Mouse (Mus musculus) thymus, postnatal 14 days (tissue): ENCODE results near the gene Ak9.

Source experiments
- DNase-seq: peaks from one replicate; pipeline ENCODE4 v3.0.0; 2021

The Ak9 gene

GRCm38 (mm10) chr10:41451656-41452055, 147.9 kb downstream of the Ak9 start:
- no peak for DNase-seq

- no peak for DNase-seq
These were observed 149.0 kb downstream of the Ak9 start for GRCm38 (mm10) chr10:41452791-41453190.

GRCm38 (mm10) chr10:41459990-41460389, 156.2 kb downstream of the Ak9 start:
- DNase-seq = no peak

- DNase-seq = no peak
These were observed 156.7 kb downstream of the Ak9 start for GRCm38 (mm10) chr10:41460501-41460900.

- no peak for DNase-seq
These were observed 157.4 kb downstream of the Ak9 start for GRCm38 (mm10) chr10:41461057-41461722.

GRCm38 (mm10) chr10:41464401-41464955, 160.7 kb downstream of the Ak9 start:
- no peak for DNase-seq

GRCm38 (mm10) chr10:41467325-41467724, 163.5 kb downstream of the Ak9 start:
- DNase-seq = no peak

- DNase-seq = no peak
These were observed 166.9 kb downstream of the Ak9 start for GRCm38 (mm10) chr10:41470693-41471092.

GRCm38 (mm10) chr10:41472534-41472933, 168.8 kb downstream of the Ak9 start:
- DNase-seq = no peak

GRCm38 (mm10) chr10:41472962-41473481, 169.2 kb downstream of the Ak9 start:
- no peak for DNase-seq

- no peak for DNase-seq
These were observed 170.1 kb downstream of the Ak9 start for GRCm38 (mm10) chr10:41473782-41474468.

GRCm38 (mm10) chr10:41474981-41475391, 171.2 kb downstream of the Ak9 start:
- DNase-seq = no peak

- DNase-seq = peak; percentile 80
These were observed 172.6 kb downstream of the Ak9 start, which contains the start of gene Mical1 for GRCm38 (mm10) chr10:41476171-41477017. Mical1 (plus strand) TSS chr10:41476314.

- peak; percentile 75 for DNase-seq
These were observed 173.2 kb downstream of the Ak9 start for GRCm38 (mm10) chr10:41477018-41477277.

- peak; percentile 79 for DNase-seq
These were observed 173.8 kb downstream of the Ak9 start for GRCm38 (mm10) chr10:41477278-41478181.

- DNase-seq = no peak
These were observed 176.2 kb downstream of the Ak9 start for GRCm38 (mm10) chr10:41479961-41480360.

GRCm38 (mm10) chr10:41480938-41481880, 177.4 kb downstream of the Ak9 start:
- no peak for DNase-seq

GRCm38 (mm10) chr10:41482446-41482845, 178.7 kb downstream of the Ak9 start:
- DNase-seq = no peak
